Mouse (Mus musculus): Measurements from ENCODE around the gene Nr6a1.

GRCm38 (mm10) chr2:38722076-38722475, 205.4 kb downstream of the Nr6a1 start:
- TF ChIP-seq GABPA (IDR thresholded peaks at IDR 0.05; ENCODE audit: insufficient replicate concordance, low read depth, low read length) (no peak), ZNF384 (IDR thresholded peaks at IDR 0.05; ENCODE audit: low read depth, low read length) (no peak), TCF12 (IDR thresholded peaks at IDR 0.05; ENCODE audit: low read depth, low read length) (no peak)
